Mouse (Mus musculus) central nervous system, embryonic 18 days (tissue): ENCODE measurements around the gene Ppp2r5a. TPM values are rescaled to one million over a fixed set of nuclear protein-coding genes. Genes with fewer than 3 reads are reported as not detected.

ENCODE experiments used
- polyA plus RNA-seq: library from polyadenylated mRNA; depleted of rRNA; stranded (reverse); fragments of >200 nt; gene quantifications from 2 replicates; pipeline ENCODE4 v1.2.3, GENCODE M21; 2012; rRNA removed

Gene Ppp2r5a
- 19.7 and 20.7 TPM in 2 replicates for polyA plus RNA-seq

GRCm38 (mm10) chr1:191403074-191403473, at the start of gene Ppp2r5a:
TSS of gene Ppp2r5a (minus strand) at chr1:191403272.

GRCm38 (mm10) chr1:191325726-191326232, 77.3 kb downstream of the Ppp2r5a start, which contains the start of gene Tmem206:
TSS of gene Tmem206 (plus strand) at chr1:191325912.

GRCm38 (mm10) chr1:191317591-191318196, 85.4 kb downstream of the Ppp2r5a start, which contains the start of gene Nenf:
TSS of gene Nenf (minus strand) at chr1:191318194.

Other genes starting within 250 kb of the Ppp2r5a start
- not detected in 2 replicates for gene Fam71a, start 238.5 kb downstream of the Ppp2r5a start, polyA plus RNA-seq
- 1.3 and 1.5 TPM in 2 replicates for gene Atf3, start 185.2 kb downstream of the Ppp2r5a start, polyA plus RNA-seq
- 186 and 194 TPM in 2 replicates for gene Nenf, start 85.1 kb downstream of the Ppp2r5a start, polyA plus RNA-seq
- gene Tmem206, start 77.4 kb downstream of the Ppp2r5a start, polyA plus RNA-seq = 30.8 and 31.4 TPM in 2 replicates
- 3.3 and 4.0 TPM in 2 replicates for gene Dtl, start 172.3 kb upstream of the Ppp2r5a start, polyA plus RNA-seq
- 32.9 and 35.3 TPM in 2 replicates for gene Ints7, start 172.4 kb upstream of the Ppp2r5a start, polyA plus RNA-seq